Mouse (Mus musculus): Measurements from ENCODE around the gene Stk40. TPM values are rescaled to one million over a fixed set of nuclear protein-coding genes. Genes with fewer than 3 reads are reported as not detected.

The Stk40 gene
- polyA plus RNA-seq, 1 experiment from 2014 or later: 22.7 TPM

DNA sequence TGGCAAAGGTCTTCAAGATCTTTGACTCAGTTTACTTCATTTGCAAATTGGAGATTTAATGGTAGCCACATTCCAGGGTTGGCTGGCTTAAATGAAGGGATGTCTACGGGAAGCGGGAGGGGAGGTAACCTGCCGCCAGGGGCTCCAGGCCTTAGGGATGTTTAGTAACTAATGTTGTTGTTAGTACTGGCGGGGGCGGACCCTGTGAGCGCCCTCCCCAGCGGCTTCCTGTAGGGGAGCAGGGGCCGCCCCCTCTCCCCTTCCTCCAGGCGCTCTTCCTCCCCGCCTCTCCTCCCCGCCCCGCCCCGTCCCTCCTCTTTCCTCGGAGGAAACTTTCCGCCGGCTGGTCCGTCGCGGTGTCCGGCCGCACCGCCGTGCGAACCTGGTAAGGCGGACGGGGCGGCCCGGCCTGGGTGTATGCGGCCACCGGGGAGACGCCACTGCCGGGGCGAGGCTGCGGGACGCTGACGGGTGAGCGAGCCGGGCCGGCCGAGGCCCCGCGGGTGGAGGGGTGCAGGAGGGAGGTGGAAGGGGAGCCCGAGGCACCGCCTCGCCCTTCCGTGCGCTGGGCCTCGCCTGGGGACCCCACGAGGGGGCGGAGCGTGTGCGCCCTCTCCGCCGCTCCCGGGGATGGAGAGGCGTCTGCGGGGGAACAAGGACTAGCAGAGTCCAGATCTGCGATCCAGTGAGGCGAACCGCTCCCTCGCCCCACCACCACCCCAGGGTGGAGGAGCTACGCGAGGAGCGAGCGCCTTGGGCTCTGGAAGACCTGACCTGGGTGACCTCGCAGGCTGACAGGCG, 44.6 kb downstream of the Stk40 start:
- DNase-seq (ENCODE audit: low spot score): peak; percentile 77
- H3K27me3 ChIP-seq (ENCODE audit: control insufficient read depth, insufficient read depth, low read length): no peaks in the 10 kb centered on the region
- H3K36me3 ChIP-seq (replicated peaks; ENCODE audit: control insufficient read depth, insufficient read depth, low read depth, low read length): no peaks in the 10 kb centered on the region
- no peaks in the 10 kb centered on the region for H3K9me3 ChIP-seq (replicated peaks; ENCODE audit: control insufficient read depth, low read length)
- WGBS: under 1% methylated on average over 60 of the region's 67 CpGs
- 0 out of 2 replicates have a peak, but pooled peaks have one; percentile 13 for ATAC-seq (replicated peaks; ENCODE audit: insufficient number of reproducible peaks, low FRiP score, low TSS enrichment, low read depth)
- H3K27ac ChIP-seq (replicated peaks; ENCODE audit: low read depth, low read length): peak overlapping the region; percentile 85
- H3K4me2 ChIP-seq (ENCODE audit: low read depth, low read length): peak overlapping the region; percentile 91
- peak overlapping the region; percentile 63 for H3K4me3 ChIP-seq (ENCODE audit: low read depth, low read length)
- peak overlapping the region; percentile 73 for H3K9ac ChIP-seq (replicated peaks; ENCODE audit: low read length)
- H3K4me1 ChIP-seq (ENCODE audit: control insufficient read depth, insufficient read depth, low read length): peaks cover 14% of the 10 kb centered on the region

DNA sequence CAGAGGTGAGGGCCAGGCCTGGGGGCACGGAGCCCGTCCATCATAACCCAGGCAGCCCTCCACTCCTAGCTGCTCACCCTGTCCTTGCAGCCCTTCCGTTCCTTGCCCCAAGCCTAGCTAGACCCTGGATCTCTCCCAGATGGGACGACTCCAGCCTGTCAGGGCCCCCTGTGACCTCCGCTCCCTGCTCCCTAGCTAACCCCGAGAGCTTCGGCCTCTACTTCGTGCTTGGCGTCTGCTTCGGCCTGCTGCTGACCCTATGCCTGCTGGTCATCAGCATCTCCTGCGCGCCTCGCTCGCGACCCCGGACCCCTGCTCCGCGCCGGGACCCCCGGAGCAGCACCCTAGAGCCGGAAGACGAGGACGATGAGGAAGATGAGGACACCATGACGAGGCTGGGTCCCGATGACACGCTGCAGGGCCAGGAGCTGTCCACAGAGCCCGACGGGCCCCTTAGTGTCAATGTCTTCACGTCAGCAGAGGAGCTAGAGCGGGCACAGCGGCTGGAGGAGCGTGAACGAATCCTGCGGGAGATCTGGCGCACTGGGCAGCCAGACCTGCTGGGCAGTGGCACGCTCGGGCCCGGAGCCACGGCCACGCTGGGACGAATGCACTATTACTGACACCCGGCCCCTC, 45.4 kb downstream of the Stk40 start:
- 7% methylated on average over 42 of the region's 42 CpGs for WGBS
- ATAC-seq (replicated peaks; ENCODE audit: insufficient number of reproducible peaks, low FRiP score, low TSS enrichment, low read depth) (0 out of 2 replicates have a peak, but pooled peaks have one; percentile 10), DNase-seq (ENCODE audit: low spot score) (no peak)
- Histone ChIP-seq H3K9ac (replicated peaks; ENCODE audit: low read length) (peak overlapping the region; percentile 73), H3K27ac (replicated peaks; ENCODE audit: low read depth, low read length) (peak overlapping the region; percentile 85), H3K4me2 (ENCODE audit: low read depth, low read length) (peak overlapping the region; percentile 91), H3K9me3 (replicated peaks; ENCODE audit: control insufficient read depth, low read length) (no peaks in the 10 kb centered on the region), H3K4me1 (ENCODE audit: control insufficient read depth, insufficient read depth, low read length) (peaks cover 14% of the 10 kb centered on the region), H3K27me3 (ENCODE audit: control insufficient read depth, insufficient read depth, low read length) (no peaks in the 10 kb centered on the region), H3K4me3 (ENCODE audit: low read depth, low read length) (peak overlapping the region; percentile 63), H3K36me3 (replicated peaks; ENCODE audit: control insufficient read depth, insufficient read depth, low read depth, low read length) (no peaks in the 10 kb centered on the region)

DNA sequence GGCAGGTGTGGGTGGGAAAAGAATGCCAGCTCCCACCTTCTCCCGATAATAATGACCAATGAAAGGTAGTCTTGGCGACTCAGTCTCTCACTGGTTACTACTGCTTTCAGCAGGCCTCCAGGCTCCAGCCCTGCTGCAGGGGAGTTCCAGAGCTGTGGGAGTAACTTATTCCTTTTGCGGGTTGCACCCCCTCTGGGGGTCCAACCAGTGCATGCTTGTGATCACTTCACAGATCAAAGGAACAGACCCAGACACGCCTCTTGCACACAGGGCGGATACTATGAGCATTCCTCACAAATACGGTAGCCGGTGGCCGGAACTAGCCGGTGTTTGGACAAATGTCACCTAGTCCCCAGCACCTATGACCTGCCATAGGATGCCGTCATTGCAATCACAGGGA, 46.0 kb downstream of the Stk40 start:
- Histone ChIP-seq H3K36me3 (replicated peaks; ENCODE audit: control insufficient read depth, insufficient read depth, low read depth, low read length) (no peaks in the 10 kb centered on the region), H3K4me3 (ENCODE audit: low read depth, low read length) (peak overlapping the region; percentile 63), H3K9me3 (replicated peaks; ENCODE audit: control insufficient read depth, low read length) (no peaks in the 10 kb centered on the region), H3K27ac (replicated peaks; ENCODE audit: low read depth, low read length) (peak overlapping the region; percentile 85), H3K9ac (replicated peaks; ENCODE audit: low read length) (peak overlapping the region; percentile 73), H3K4me1 (ENCODE audit: control insufficient read depth, insufficient read depth, low read length) (peaks cover 14% of the 10 kb centered on the region), H3K27me3 (ENCODE audit: control insufficient read depth, insufficient read depth, low read length) (no peaks in the 10 kb centered on the region), H3K4me2 (ENCODE audit: low read depth, low read length) (peak overlapping the region; percentile 91)
- 11% methylated on average over 10 of the region's 10 CpGs for WGBS
- ATAC-seq (replicated peaks; ENCODE audit: insufficient number of reproducible peaks, low FRiP score, low TSS enrichment, low read depth): peak; percentile 19
- DNase-seq (ENCODE audit: low spot score): peak; percentile 39

GRCm38 (mm10) chr4:126150297-126150948, 46.7 kb downstream of the Stk40 start:
- Histone ChIP-seq H3K4me3 (ENCODE audit: low read depth, low read length) (peak overlapping the region; percentile 63), H3K4me1 (ENCODE audit: control insufficient read depth, insufficient read depth, low read length) (peaks cover 14% of the 10 kb centered on the region), H3K4me2 (ENCODE audit: low read depth, low read length) (peak overlapping the region; percentile 91), H3K27ac (replicated peaks; ENCODE audit: low read depth, low read length) (peak overlapping the region; percentile 85), H3K36me3 (replicated peaks; ENCODE audit: control insufficient read depth, insufficient read depth, low read depth, low read length) (no peaks in the 10 kb centered on the region), H3K9ac (replicated peaks; ENCODE audit: low read length) (peak overlapping the region; percentile 7; the same call in 1 of the 2 replicates), H3K9me3 (replicated peaks; ENCODE audit: control insufficient read depth, low read length) (no peaks in the 10 kb centered on the region), H3K27me3 (ENCODE audit: control insufficient read depth, insufficient read depth, low read length) (no peaks in the 10 kb centered on the region)
- DNase-seq (ENCODE audit: low spot score) (peak; percentile 98), ATAC-seq (replicated peaks; ENCODE audit: insufficient number of reproducible peaks, low FRiP score, low TSS enrichment, low read depth) (peak; percentile 89)
- 12% methylated on average over 16 of the region's 16 CpGs for WGBS

- H3K27me3 ChIP-seq (ENCODE audit: control insufficient read depth, insufficient read depth, low read length): no peaks in the 10 kb centered on the region
- DNase-seq (ENCODE audit: low spot score): no peak
- no peak overlapping the region for H3K4me3 ChIP-seq (ENCODE audit: low read depth, low read length)
- peak overlapping the region; percentile 30 for H3K4me2 ChIP-seq (ENCODE audit: low read depth, low read length)
- peak overlapping the region; percentile 66 for H3K27ac ChIP-seq (replicated peaks; ENCODE audit: low read depth, low read length)
- peaks cover 14% of the 10 kb centered on the region for H3K4me1 ChIP-seq (ENCODE audit: control insufficient read depth, insufficient read depth, low read length)
- H3K9ac ChIP-seq (replicated peaks; ENCODE audit: low read length): peak overlapping the region; percentile 7; the same call in 1 of the 2 replicates
- 43% methylated on average over 6 of the region's 6 CpGs for WGBS
- ATAC-seq (replicated peaks; ENCODE audit: insufficient number of reproducible peaks, low FRiP score, low TSS enrichment, low read depth): no peak
- no peaks in the 10 kb centered on the region for H3K9me3 ChIP-seq (replicated peaks; ENCODE audit: control insufficient read depth, low read length)
- H3K36me3 ChIP-seq (replicated peaks; ENCODE audit: control insufficient read depth, insufficient read depth, low read depth, low read length): no peaks in the 10 kb centered on the region
These were observed 47.2 kb downstream of the Stk40 start for GRCm38 (mm10) chr4:126150949-126151320.

- Histone ChIP-seq H3K36me3 (replicated peaks; ENCODE audit: control insufficient read depth, insufficient read depth, low read depth, low read length) (no peaks in the 10 kb centered on the region), H3K9ac (replicated peaks; ENCODE audit: low read length) (no peak overlapping the region), H3K4me3 (ENCODE audit: low read depth, low read length) (no peak overlapping the region), H3K4me2 (ENCODE audit: low read depth, low read length) (no peak overlapping the region; the same call in 1 of the 2 replicates), H3K9me3 (replicated peaks; ENCODE audit: control insufficient read depth, low read length) (no peaks in the 10 kb centered on the region), H3K27me3 (ENCODE audit: control insufficient read depth, insufficient read depth, low read length) (no peaks in the 10 kb centered on the region), H3K27ac (replicated peaks; ENCODE audit: low read depth, low read length) (no peak overlapping the region), H3K4me1 (ENCODE audit: control insufficient read depth, insufficient read depth, low read length) (peaks cover 14% of the 10 kb centered on the region)
- no peak for DNase-seq (ENCODE audit: low spot score)
- WGBS: 80% methylated on average over 16 of the region's 16 CpGs
- no peak for ATAC-seq (replicated peaks; ENCODE audit: insufficient number of reproducible peaks, low FRiP score, low TSS enrichment, low read depth)
These were observed 48.1 kb downstream of the Stk40 start for GRCm38 (mm10) chr4:126151701-126152440.

DNA sequence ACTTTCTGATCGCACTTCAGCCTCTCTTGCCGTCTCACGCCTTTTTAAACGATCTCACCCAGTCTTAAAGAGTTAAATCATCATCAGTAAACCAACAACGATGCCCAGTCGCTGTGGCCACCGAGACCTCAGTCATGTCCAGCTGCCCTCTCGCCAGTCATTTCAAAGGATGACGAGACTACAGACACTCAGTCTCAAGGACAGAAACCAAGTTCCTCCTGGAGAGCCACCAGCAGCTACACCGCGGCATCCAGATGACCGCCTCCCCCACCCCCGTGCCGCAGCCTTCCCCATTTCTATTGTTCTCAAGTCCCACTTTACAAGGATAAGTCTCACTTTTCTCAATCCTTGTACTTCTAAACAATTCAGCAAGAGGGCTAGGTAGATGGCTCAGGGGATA, 49.1 kb downstream of the Stk40 start:
- Histone ChIP-seq H3K9me3 (replicated peaks; ENCODE audit: control insufficient read depth, low read length) (no peaks in the 10 kb centered on the region), H3K4me2 (ENCODE audit: low read depth, low read length) (no peak overlapping the region), H3K9ac (replicated peaks; ENCODE audit: low read length) (no peak overlapping the region), H3K27ac (replicated peaks; ENCODE audit: low read depth, low read length) (no peak overlapping the region), H3K4me1 (ENCODE audit: control insufficient read depth, insufficient read depth, low read length) (peaks cover 12% of the 10 kb centered on the region), H3K36me3 (replicated peaks; ENCODE audit: control insufficient read depth, insufficient read depth, low read depth, low read length) (no peaks in the 10 kb centered on the region), H3K27me3 (ENCODE audit: control insufficient read depth, insufficient read depth, low read length) (no peaks in the 10 kb centered on the region), H3K4me3 (ENCODE audit: low read depth, low read length) (no peak overlapping the region)
- DNase-seq (ENCODE audit: low spot score) (no peak), ATAC-seq (replicated peaks; ENCODE audit: insufficient number of reproducible peaks, low FRiP score, low TSS enrichment, low read depth) (no peak)
- 63% methylated on average over 14 of the region's 14 CpGs for WGBS
